Mouse (Mus musculus): Measurements from ENCODE around the gene Pcca.

Pcca gene

GRCm38 (mm10) chr14:122885893-122886292, 351.8 kb downstream of the Pcca start:
- no peak for DNase-seq (ENCODE audit: low spot score)

DNA sequence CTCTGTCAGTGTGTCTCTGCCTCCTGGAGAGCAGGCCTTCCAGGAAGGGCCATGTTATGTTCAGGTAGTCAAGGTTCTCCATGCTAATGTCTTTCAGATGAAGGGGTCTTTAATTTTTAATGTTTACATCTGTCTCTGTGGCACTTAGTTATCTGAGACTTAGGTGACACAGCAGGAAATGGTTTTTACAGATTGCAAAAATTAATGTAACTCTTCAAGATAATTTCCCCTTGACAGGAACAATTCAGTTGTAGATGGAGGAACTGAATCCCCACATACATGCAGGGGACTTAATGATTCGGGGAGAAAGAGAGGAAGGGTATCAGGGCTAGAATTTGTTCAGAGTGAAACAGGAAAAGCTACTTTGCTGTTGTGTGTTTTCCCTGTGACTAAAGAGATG, 353.2 kb downstream of the Pcca start:
- DNase-seq (ENCODE audit: low spot score): no peak

GRCm38 (mm10) chr14:122887702-122888479, 353.8 kb downstream of the Pcca start:
- DNase-seq (ENCODE audit: low spot score): no peak

GRCm38 (mm10) chr14:122888480-122888872, 354.4 kb downstream of the Pcca start:
- DNase-seq (ENCODE audit: low spot score): no peak

DNA sequence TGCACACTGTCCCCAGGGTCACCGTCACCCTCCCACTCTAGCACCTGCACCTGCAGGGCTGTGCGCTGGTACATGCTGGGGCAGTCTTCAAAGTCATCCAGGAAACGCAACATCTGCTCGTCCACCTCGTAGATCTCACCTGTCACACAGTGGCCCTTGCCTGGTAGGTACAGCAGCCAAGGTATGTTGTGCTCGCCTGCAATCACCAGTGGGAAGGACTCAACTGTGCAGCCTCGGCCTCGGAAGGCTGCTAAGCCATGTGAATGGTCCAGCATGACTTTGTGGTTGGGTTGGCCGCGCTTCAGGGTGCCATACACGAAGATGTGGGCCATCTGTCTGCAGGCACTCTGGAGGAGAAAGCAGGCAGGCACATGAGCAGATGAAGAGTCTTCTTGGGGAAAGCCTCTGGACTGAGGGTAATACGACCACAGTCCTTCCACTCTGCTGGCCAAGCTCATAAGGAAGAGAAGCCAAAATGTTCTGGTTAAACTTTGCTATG, 357.4 kb downstream of the Pcca start:
- DNase-seq (ENCODE audit: low spot score): no peak

DNA sequence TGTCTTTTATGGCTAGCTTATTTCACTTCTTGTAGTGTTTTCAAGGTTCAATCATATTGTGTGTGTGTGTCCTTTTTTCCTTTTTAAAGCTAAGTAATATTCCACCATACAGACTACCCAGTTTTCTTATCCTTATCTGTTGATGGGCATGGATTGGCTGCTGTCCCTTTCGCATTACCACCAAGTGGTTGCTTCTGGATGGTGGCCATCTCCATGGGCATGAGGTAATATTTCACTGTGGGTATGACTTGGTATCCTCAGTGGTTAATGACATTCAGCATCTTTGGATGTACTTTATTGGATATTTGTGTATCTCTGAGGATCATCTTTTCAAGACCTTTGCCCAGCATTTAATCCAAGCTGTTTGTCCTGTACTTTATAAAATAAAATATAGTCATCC, 362.0 kb downstream of the Pcca start:
- DNase-seq (ENCODE audit: low spot score): no peak

DNA sequence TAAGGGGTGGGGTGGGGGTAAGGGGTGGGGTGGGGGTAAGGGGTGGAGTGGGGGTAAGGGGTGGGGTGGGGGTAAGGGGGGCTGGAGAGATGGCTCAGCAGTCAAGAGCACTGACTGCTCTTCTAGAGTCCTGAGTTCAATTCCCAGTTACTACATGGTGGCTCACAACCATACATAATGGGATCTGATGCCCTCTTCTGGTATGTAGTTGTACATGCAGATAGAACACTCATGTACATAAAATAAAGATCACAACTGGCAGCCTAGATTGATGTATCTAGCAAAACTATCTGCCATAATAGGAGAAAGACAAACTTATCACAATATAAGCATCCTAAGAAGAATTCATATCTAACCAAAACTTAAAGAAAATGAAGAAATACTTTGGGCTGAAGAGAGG, 364.4 kb downstream of the Pcca start:
- DNase-seq (ENCODE audit: low spot score): no peak

DNA sequence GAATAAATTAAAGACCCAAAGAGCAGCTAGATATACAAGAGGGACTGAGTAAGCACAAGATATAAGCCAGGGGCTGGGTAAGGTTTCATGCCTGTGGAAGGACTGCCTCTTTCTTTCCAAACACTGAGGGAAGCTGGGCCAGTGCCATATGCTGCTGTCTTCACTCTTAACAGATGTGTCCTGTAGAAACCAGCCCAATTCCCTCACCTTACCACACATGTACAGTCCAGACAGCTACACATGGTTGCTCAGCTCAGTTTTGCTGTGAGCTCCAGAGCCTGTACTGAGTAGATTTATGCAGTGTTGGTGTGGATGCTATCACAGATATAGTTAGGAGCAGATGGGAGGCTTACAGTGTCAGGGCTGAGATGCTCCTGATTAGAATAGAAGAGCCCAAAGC, 366.6 kb downstream of the Pcca start:
- no peak for DNase-seq (ENCODE audit: low spot score)

- DNase-seq (ENCODE audit: low spot score): no peak
These were observed 367.1 kb downstream of the Pcca start for GRCm38 (mm10) chr14:122901177-122901576.

GRCm38 (mm10) chr14:122901715-122902114, 367.6 kb downstream of the Pcca start:
- DNase-seq (ENCODE audit: low spot score): no peak

GRCm38 (mm10) chr14:122902136-122902535, 368.0 kb downstream of the Pcca start:
- DNase-seq (ENCODE audit: low spot score): no peak

DNA sequence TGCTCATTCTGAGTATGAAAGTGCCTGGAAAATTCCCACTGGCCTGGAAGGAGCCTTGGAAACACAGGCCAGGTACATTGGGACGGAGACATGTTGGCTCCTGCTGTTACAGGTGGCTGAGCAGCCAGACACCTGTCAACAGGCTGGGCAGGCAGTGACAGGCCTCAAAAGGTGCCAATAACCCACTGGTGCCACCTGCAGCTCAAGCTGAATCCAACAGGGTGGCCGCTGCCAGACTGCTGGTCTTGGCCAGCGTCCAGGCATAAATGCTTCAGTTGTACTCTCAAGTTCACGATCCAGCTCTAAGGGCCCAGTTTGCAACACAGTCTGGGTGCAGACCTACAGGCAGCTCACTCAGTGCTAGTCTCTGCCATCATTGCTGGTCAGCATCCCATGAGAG, 368.8 kb downstream of the Pcca start:
- DNase-seq (ENCODE audit: low spot score): peak; percentile 65

DNA sequence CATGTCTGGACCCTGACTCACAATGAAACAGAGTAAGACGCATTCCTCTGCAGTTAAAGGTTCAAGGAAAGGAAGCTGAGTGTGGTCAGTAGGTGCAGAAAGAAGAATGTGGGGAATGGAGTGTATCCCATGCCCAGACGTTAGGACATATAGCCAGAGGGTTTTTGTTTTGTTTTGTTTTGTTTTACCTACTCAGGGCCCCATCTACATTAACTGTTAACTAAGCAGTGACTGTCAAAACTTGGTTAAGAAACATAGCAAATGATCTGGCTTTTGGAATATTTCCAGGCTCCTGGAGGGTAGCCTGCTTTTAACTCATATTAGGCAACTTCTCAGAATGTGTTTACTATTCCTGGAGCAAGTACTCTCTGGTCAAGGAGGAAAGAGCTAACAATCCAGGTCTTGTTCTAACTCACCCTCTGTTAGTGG, 369.8 kb downstream of the Pcca start:
- no peak for DNase-seq (ENCODE audit: low spot score)

DNA sequence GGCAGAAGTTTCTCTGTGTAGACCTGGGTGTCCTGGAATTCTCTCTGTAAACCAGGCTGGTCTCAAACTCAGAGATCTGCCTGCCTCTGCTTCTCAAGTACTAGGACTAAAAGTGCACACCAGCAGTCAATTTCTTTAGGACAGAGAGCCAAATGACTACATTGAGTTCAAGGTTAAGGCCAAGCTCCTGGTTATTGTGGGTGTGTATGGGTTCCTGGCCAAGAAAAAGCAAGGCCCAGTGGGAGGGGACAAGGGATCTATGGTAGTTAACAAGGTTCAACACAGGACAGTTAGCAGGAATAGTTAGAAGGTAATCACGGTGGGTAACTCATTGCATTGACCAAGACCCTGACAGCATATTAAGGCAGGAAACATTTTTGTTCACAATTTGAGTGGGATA, 370.9 kb downstream of the Pcca start:
- DNase-seq (ENCODE audit: low spot score): no peak

DNA sequence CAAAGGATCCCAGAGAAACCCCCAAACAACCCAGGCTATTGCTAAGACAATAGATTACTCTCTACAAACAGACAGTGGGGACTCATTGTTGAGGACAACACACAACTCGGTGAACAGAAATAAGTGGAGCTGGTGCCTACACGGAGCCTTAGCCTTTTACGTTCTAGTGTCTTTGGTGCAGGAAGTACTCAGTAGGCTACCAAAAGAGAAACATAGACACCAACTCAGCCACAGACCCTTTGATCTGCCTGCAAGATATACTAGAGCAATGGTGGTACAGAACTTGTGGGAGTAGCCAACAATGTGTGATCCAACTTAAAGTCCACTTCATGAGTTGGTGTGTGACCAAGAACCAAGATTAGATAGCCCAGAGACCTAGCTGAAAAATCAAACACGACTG, 374.0 kb downstream of the Pcca start:
- no peak for DNase-seq (ENCODE audit: low spot score)

GRCm38 (mm10) chr14:122909368-122910091, 375.4 kb downstream of the Pcca start:
- DNase-seq (ENCODE audit: low spot score): no peak

DNA sequence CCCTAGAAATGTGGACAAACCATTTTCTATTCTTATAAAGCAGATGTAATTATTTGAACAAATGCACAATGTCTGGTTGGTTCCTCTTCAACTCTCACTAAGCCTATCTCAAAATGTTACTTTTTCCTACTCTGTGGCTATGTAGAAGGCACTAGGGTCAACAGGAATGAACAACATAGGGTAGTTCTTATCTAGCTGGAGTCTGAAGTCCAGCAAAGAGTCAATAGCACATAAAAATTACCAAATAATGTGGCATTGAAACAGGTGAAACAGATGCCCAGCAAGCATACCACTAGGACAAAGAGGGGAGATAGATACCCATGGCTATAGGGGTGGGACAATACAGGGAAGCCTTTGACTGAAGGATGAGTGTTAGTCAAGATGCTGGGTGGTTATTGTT, 377.1 kb downstream of the Pcca start:
- DNase-seq (ENCODE audit: low spot score): no peak

DNA sequence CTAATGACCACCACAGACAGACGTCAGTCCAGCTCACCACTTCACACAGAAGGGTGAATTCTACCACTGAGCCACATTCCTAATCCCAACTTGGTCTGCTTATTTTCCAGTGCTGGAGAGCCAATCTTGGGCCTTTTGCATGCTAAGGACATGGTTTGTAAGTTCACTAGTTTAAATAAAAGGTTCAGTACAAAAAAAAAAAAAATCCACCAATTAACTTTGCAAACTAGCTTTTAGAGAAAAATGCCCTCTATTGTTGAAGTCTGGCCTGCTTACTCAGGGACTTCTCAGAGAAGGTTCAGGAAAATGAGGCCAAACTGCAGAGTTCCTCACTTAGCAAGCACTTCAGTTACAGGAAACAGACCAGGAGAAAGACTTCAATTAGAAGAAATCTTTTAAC, 378.0 kb downstream of the Pcca start:
- DNase-seq (ENCODE audit: low spot score): no peak

DNA sequence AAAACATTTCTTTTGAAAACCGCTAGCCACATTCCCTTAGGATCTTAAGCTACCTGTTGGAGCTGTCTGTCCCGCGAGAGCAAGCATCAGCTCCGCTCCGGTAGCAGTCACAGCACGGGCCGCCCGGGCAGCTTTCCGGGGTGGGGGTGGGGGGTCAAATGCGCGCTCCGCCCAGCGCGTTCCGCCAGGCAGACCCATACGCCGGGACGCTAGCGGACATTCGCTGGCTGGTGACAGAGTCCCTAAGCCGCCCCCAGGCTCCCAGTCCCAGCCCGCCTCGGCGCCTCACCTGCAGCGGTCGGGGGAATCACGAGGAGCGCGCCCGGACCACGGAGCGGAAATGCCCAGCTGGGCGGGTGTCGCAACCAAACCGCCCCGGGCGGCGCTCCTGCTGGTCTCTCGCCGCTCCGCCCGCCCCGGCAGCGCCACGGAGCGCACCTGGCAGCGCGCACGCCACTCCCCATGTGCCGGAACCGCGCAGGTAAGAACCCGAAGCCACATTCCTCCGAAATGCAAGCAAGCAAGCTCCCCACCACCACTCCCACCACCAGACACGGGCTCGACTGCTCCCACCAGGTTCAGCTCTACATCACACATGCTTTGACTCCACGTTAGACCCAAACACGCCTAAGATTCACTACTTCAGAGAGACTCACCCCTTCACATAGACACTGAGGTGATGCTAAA, 378.8 kb downstream of the Pcca start:
- DNase-seq (ENCODE audit: low spot score): peak; percentile 72

DNA sequence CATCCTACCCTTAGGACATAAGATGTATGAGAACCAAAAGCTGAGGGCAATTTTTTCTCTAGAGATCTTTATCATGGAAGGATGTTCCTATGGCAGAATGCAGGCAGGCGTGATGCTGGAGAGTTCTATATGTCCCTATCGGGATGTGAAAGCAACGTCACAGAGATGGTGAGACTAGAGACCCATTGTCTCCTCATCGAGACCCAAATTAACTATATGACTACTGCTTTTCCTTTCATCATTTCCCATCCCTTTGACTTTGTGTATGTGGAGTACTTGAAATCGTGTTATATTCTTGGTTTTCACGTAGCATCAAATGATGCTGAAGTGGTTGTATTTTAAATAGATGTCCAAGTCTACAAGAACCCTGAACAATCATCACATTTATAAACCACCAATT, 379.5 kb downstream of the Pcca start, which contains the start of gene Ggact:
Ggact (minus strand) TSS at position 101 of the 400 bp plus-strand sequence.
- no peak for DNase-seq (ENCODE audit: low spot score)

DNA sequence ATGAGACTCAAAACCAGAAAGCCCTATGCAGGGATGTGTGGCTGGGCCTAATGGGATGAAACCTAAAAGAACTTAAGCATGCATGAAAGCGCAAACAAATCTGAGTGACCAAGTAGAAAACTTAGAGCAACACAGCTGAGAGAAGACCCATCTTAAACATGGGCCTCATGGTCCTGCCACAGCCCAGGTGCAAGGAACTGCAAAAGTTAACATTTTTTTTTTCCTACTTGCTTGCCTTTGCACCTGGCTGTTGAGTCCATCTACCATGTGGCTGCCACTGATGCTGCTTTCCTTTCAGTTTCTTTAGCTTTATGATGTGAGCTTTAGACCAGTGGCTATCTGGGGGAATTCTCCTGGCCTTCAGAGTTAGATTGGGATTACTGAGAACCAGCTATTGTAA, 383.6 kb downstream of the Pcca start:
- no peak for DNase-seq (ENCODE audit: low spot score)

DNA sequence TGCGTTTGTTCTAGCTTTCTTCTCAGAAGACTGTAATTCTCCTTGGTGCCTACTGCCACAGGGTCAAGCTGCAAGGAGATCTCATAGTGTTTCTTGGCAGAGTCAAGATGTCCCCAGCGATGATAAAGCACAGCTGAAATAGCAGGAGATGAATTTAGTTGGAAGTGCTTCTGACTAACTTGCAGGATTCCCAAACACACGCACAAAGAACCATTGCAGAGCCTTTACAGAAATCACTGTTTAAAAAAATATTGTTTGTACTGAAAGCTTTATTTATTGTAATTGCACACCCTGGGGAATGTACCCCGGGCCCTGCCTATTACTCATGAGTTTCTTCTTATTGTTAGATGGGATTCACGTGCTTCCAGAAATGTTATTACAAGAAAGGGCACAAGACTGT, 385.9 kb downstream of the Pcca start:
- no peak for DNase-seq (ENCODE audit: low spot score)

DNA sequence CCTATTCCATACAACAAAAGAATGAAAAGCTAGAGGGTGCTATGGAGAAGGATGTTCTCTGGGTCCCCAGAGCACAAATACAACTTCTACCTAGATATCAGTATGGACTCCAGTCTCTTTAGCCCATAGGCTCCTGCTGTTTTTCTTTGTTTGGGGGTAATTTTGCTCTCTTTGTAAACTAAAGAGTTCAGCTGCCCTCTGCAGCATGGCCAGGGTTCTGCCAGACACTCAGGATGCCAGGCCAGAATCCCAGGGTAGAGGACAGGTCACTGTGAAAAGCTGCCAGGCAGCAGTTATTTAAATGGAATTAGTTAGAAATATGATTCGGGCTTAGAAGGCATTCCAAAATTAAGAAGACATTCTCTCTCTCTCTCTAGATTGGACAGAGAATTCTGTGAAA, 402.3 kb downstream of the Pcca start:
- DNase-seq (ENCODE audit: low spot score): no peak
